Mouse (Mus musculus) gastrocnemius, adult 2 months (tissue): ENCODE data around the gene Macrod2. TPM values are rescaled to one million over a fixed set of nuclear protein-coding genes. Genes with fewer than 3 reads are reported as not detected.

ENCODE experiments used
- DNase-seq: peaks from one replicate; pipeline ENCODE4 v3.0.0; 2022
- H3K27ac ChIP-seq: fragments of 200-600 bp; 2 replicates; pipeline ENCODE4 v1.8.1; 2022; ENCODE audit warnings: mild to moderate bottlenecking
- H3K4me3 ChIP-seq: fragments of 200-600 bp; 2 replicates; pipeline ENCODE4 v1.8.1; 2022; ENCODE audit warnings: mild to moderate bottlenecking, moderate library complexity
- CTCF ChIP-seq: fragments of 200-600 bp; IDR thresholded peaks from 2 replicates; pipeline ENCODE4 v1.8.1; 2022; ENCODE audit warnings: antibody characterized with exemption, mild to moderate bottlenecking, moderate library complexity
- intact Hi-C: fragments of 180-260 bp; cut with DNase I; formaldehyde crosslinking; loops from one replicate; pipeline ENCODE4 v1.15.1; 2025
- total RNA-seq, 2 experiments: library from RNA; stranded (reverse); gene quantifications; 2 replicates each; pipeline ENCODE4 v1.2.3; 2021

Macrod2 gene
- total RNA-seq, 2 experiments from 2014 or later = 16.4 to 19.3 TPM

DNA sequence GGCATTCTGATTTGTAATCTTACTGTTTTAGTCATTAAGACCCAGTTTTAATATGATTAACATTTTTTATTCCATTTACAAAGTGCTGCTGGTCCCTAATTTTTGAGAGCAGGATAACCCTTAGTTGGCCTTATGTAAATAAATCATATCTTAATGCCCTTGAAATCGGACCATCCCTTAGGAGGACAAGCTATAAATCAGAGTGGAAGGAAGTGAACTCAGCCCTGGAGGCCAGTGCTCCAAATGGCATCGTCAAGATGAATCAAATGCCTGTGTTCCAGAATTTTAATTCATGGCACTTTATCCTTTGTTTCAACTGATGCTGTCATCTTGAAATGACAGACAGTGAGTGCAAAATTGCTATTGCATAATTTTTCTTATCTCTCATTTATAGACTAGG, 1046.8 kb downstream of the Macrod2 start:
- Histone ChIP-seq H3K27ac (no peak overlapping the region), H3K4me3 (no peak overlapping the region)
- intact Hi-C loops = no loop called here
- DNase-seq = no peak
- no peak for TF ChIP-seq CTCF

DNA sequence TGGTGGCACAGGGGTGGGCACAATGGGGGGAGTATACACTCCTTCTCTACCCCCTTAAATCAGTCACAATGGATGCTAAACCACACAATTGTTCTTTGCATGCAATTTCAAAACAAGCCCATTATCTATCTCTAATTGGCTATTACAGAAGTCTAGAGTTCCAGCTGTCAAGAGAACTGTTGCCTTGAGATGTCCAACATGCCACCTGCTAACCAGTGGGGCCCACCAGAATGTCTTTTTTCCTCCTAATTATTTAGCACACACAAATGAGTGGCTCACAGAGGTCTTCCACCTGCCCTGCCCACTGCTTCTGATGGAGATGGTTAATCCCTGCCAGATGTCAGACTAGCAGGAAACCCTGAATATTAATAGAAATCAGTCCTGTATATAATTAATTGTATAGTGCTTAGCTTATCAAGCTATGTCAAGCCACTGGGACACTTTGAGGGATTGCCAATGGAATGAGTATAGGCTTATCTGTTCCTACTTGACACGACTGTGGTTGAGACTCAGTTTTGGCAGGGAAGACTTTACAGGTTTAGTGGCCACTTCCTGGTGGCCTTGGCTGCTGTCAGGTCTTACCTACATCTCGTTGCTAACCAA, 1054.1 kb downstream of the Macrod2 start:
- Histone ChIP-seq H3K4me3 (no peak overlapping the region), H3K27ac (no peak overlapping the region)
- DNase-seq = no peak
- intact Hi-C loops = no loop called here
- no peak for TF ChIP-seq CTCF

DNA sequence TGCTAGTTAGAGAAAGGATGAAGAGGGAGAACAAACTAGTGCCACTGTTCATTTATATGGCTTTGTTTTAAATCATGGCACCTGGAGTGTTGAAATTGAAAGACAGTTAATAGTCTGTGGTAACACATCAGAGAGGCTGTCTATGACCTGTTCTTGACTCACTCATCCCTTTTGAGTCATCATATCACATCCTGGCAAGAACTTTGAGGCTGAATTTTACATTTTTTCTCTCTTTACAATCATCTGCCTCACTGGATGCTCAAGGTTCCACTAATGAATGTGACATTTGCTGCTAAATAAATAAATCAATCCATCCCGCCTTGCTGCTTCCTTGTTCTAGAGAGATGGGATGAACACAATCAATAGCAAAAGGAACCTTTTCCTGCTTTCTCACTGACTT, 1068.8 kb downstream of the Macrod2 start:
- TF ChIP-seq CTCF = no peak
- intact Hi-C loops = no loop called here
- no peak overlapping the region for H3K27ac ChIP-seq
- DNase-seq = no peak
- H3K4me3 ChIP-seq = no peak overlapping the region

DNA sequence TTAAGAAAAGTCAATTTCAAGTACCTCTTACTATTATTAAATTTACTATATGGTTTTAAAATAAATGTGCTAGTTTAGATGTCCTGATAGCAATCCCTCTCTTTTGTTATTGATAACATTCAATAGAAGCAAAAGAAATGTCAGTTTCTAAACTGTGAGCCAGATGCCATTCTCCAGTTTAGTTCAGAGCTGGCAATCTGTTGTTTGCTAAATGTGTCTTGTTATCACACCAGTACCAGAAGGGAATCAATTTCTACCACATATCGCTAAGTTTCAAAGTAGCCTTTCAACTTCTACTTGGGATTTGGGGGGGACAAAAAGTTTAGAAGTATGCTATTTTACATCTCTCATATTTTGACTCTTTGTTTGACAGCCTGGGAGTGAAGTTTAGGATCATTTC, 1077.7 kb downstream of the Macrod2 start:
- no peak for TF ChIP-seq CTCF
- Histone ChIP-seq H3K4me3 (no peak overlapping the region), H3K27ac (no peak overlapping the region)
- no peak for DNase-seq
- intact Hi-C loops = no loop called here

DNA sequence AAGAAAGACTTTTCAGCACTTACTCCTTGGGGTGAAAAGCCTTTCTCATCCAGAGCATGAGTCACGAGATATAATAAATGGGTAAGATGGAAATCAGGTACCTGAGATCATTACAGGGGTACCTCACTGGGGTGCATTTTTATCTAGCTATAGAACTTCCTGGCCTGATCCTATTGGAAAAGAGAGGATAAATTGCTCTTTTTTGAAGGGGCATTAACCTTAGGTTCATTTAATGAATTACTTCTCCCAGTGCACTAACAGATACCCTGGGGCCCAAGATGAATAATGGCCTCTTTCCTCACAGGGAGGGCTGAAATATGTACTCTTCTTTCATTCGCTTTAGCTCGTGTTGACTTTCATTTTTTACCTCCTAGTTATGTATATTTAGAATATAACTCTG, 1082.5 kb downstream of the Macrod2 start:
- TF ChIP-seq CTCF = no peak
- Histone ChIP-seq H3K4me3 (no peak overlapping the region), H3K27ac (no peak overlapping the region)
- DNase-seq = no peak
- intact Hi-C loops = no loop called here

DNA sequence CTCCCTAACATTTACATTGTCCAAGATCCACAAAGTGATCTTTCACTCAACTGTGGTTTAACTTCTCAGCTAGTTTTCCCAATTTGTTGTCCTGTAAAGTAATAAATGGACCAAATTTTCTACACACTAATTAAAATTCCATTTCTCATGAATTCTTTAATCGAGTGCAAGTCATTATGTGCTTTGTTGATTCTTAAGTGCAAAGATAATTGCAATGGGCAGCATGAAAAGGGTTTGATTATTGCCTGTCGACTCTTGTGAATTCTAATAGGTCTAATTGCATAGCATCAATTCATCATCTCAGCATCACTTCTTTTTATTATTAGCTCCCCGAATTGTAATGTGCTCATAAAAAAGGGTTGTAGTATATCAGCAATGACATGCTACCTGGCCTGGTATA, 1095.4 kb downstream of the Macrod2 start:
- intact Hi-C loops = no loop called here
- Histone ChIP-seq H3K4me3 (no peak overlapping the region), H3K27ac (no peak overlapping the region)
- TF ChIP-seq CTCF = no peak
- no peak for DNase-seq

DNA sequence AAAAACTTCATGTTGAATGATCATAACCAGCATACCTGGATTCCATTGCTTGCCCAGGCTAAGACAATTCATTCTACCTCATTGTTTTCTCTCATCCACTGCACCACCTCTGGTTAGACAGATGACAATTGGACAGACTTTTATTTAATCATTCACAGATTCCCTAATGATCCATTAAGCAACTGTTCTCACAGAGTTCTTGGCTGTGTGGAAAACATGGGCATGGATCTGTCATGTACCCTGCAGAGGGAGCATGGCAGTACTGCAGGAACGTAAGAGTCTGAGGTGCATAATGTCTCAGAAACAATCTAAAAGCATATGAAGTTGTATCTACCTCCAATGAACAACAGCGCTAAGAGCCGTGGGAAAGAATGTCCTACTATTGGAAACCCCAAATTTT, 1110.3 kb downstream of the Macrod2 start:
- intact Hi-C loops = no loop called here
- no peak for TF ChIP-seq CTCF
- Histone ChIP-seq H3K27ac (no peak overlapping the region), H3K4me3 (no peak overlapping the region)
- DNase-seq = no peak

DNA sequence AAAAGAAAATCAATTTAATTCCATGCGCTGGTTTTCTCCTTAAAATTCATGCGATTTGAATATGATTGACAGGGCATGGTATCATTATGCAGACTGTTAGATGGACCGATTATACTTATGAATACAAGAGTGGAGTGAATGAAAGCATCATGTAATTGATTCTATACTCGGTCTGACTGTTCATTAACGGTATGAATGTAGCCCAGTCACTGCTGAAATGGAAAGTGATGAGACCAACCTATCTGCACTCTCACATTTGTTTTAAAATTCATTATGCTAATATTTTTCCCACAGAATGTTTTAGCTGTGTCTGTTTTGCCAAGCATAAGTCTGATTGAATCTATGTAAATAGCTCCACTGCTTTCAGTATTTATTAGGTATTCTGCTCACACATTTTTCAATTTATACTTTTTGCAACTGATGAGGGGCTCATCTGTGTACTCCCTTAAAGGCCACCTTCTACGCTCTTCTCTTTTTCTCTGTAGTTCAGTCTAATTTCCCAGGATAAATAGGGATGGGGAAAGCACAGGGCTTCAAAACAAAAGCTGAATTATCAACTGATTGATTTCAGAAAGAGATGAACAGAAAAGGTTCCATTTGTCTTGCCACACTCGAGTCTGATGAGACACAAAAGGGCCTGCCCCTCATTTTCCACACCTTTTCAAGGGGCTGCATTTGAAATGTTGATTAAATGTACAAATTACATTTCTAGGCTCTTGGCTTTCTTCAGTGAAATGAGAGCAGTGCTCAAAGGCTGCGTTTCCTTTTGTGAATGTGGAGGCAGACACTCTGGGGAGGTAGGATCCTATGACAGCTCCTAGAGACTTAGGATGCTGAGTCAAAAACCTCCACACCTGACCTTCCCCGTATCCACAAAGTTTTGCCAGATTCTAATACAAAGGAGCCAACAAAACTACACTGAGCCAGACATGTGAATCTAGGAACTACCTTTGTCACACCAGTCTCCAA, 1113.1 kb downstream of the Macrod2 start:
- intact Hi-C loops = no loop called here
- no peak overlapping the region for H3K27ac ChIP-seq
- no peak for DNase-seq
- H3K4me3 ChIP-seq = no peak overlapping the region
- no peak for TF ChIP-seq CTCF

DNA sequence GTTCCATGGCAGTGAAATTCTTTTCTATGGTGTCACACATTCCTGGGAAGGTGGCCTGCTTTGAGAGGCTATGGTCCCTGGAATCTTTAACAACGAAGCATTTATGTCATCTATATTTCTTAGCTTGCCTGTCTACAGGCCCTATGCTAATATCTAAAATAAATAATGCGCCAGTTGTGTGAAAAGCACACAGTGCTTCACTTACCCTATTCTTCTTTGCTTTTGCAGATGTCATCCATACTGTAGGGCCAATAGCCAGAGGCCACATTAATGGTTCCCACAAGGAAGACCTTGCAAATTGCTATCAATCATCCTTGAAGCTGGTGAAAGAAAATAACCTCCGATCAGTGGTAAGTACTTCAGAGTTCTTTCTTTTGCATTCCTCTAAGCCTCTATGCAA, 1119.9 kb downstream of the Macrod2 start:
- H3K4me3 ChIP-seq = no peak overlapping the region
- intact Hi-C loops = no loop called here
- DNase-seq = no peak
- no peak for TF ChIP-seq CTCF
- H3K27ac ChIP-seq = no peak overlapping the region

DNA sequence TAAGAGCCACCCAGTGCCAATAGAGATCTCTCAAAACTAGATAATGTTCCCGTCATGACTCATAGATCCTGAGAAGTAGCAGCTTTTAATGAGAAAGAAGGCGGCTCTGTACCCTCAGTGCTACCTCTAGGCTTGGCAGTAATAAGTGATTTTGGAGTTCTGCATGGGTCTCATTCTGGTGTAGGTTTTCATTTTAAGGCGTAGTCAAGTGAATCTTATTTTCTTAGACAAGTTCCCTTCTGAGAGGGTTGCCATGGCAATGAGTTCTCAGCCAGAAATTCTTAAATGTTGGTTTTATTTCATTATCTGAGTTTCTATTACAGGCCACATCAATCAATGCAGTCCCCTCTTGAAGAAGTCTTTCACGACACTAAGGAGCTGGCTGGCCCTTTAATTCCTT, 1127.0 kb downstream of the Macrod2 start:
- Histone ChIP-seq H3K27ac (no peak overlapping the region), H3K4me3 (no peak overlapping the region)
- intact Hi-C loops = no loop called here
- no peak for DNase-seq
- no peak for TF ChIP-seq CTCF

DNA sequence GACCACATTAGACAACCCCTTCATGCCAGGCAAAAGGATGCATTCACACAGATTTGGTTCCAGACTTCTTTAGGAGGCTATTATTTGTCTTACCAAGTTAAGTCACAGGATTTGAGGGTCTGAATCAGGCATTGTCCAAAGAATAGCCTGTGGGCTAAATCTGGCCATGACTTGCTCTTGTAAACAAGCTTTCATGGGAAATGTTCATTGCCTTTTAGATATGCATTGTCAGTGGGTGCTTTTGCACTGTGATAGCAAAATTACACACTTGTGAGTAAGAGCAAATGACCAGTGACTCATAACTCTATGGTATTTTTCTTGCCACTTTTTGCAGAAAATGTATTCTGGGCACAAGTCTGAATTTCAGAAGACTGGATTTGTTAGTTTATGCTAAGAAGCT, 1150.8 kb downstream of the Macrod2 start:
- Histone ChIP-seq H3K4me3 (no peak overlapping the region), H3K27ac (no peak overlapping the region)
- intact Hi-C loops = no loop called here
- TF ChIP-seq CTCF = no peak
- no peak for DNase-seq

DNA sequence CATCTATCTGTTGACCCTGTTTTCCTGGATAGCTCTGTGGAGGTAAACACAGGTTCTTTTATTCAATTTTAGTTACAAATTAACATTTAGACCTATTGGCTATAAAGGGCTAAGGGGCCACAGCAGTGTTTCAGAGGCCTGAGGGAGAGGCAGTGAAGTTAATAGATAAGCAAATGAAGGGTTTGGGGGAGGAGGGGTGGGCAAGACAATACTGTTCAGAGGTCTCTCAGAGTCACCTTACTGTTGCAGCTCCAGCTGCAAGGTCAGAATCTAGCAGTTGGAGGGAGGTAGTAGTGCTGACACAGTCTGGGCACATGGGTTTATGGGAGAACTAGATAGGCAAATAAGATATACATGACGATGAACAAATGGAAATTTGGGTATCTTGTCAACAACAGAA, 1156.6 kb downstream of the Macrod2 start:
- H3K27ac ChIP-seq = no peak overlapping the region
- no peak for DNase-seq
- TF ChIP-seq CTCF = no peak
- no peak overlapping the region for H3K4me3 ChIP-seq
- intact Hi-C loops = no loop called here

DNA sequence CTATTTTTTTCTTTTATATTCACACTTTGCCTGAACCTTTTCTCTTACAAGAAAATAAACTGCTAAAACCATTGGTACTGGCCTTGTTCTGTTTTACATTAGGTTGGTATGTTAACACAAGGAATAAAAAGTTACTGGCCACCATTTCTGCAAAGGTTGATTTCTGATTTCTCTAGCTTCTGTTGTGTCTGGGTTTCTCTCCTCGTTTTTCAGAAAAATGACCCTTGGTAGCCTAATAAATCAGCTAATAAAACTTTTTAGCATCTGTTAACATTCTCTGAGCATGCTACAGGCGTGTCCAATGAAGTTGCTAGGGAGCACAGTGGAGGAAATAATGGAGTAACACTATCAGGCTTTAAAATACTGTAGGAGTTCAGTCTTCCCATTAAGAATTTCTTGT, 1161.6 kb downstream of the Macrod2 start:
- TF ChIP-seq CTCF = no peak
- no peak for DNase-seq
- intact Hi-C loops = no loop called here
- no peak overlapping the region for H3K4me3 ChIP-seq
- H3K27ac ChIP-seq = no peak overlapping the region
